Comparison of ENCODE assay signal across 10 mouse cellular contexts in genomic region chr2:111058586-111059261, GRCm38 (mm10). TPM values are rescaled to one million over a fixed set of nuclear protein-coding genes. Genes with fewer than 3 reads are reported as not detected.
DNase-seq lines count a peak whose midpoint lies in the region; ATAC-seq and TF ChIP-seq lines count a peak whose summit lies in the region.
"Had no signal": no experiment of that assay in that cellular context is flagged by ENCODE, and none has a peak within 500 bp of the region (broad histone marks: within the 10 kb centered on the region; RNA-seq: fewer than 3 reads in every experiment).

No protein-coding gene starts in this region.

- no peak overlapping the region for H3K27ac ChIP-seq in heart, adult 2 months

- no peaks in the 10 kb centered on the region for H3K4me1 ChIP-seq in heart, adult 2 months (ENCODE audit: control insufficient read depth, insufficient read depth, low read length)

- TF ChIP-seq EP300 in heart, adult 2 months (IDR thresholded peaks at IDR 0.05; ENCODE audit: insufficient read depth, low read depth, low read length), result no peak

- no peaks in the 10 kb centered on the region for H3K36me3 ChIP-seq in heart, adult 2 months (ENCODE audit: control insufficient read depth, insufficient read depth, low read length)

- 93% methylated on average over 1 of the region's 1 CpGs for WGBS in heart, adult 2 months

- H3K4me3 ChIP-seq in heart, adult 2 months, result no peak overlapping the region

- no peak for TF ChIP-seq POLR2A in heart, adult 2 months (IDR thresholded peaks at IDR 0.05; ENCODE audit: insufficient read depth, low read depth, low read length)

- H3K27me3 ChIP-seq in heart, adult 2 months (ENCODE audit: control insufficient read depth, insufficient read depth, low read length), result no peaks in the 10 kb centered on the region

- peak; percentile 89; the same call in 1 of the 2 replicates for ATAC-seq in common myeloid progenitor, adult 5-6 weeks (replicated peaks; ENCODE audit: low read depth, poor library complexity, severe bottlenecking)
- ATAC-seq in inflammation-experienced regulatory T-cells, adult 6 months, result peak; percentile 52
- ATAC-seq in megakaryocyte, adult 5-6 weeks (ENCODE audit: poor library complexity, severe bottlenecking), result peak; percentile 70

- no peak for DNase-seq in heart, adult 2 months
- DNase-seq in heart, postnatal 36 days, result no peak
- DNase-seq in ES-CJ7 (ENCODE audit: low read depth, low spot score), result peak; percentile 44
- DNase-seq in urinary bladder, adult 18-20 months (ENCODE audit: low spot score in 2 of 2), result no peak
- DNase-seq in thymus, adult 18-20 months, result no peak

- H3K79me2 ChIP-seq in heart, adult 2 months (replicated peaks; ENCODE audit: control insufficient read depth, insufficient read depth, low read length), result no peaks in the 10 kb centered on the region

- H3K9ac ChIP-seq in heart, adult 2 months (ENCODE audit: low read depth, low read length), result no peak overlapping the region

- TF ChIP-seq CTCF in heart, adult 2 months (IDR thresholded peaks at IDR 0.05), result peak; percentile 86

- intact Hi-C loops in heart, adult 2 months (cut with DNase I), result loop anchor here (5.0 to 10.0 kb wide), 2 partner anchors 394 to 831 kb away; no protein-coding TSS in a partner anchor
- intact Hi-C loops in heart, postnatal 36 days (cut with DNase I), result loop anchor here (5.0 kb wide), 2 partner anchors 396 to 831 kb away; no protein-coding TSS in a partner anchor

RNA-seq across cellular contexts. Expression of gene Gm13941, which starts 47.1 kb away (rescaled TPM):
- total RNA-seq in heart, adult 2 months (2021), result not detected
- not detected in 2 replicates for polyA plus RNA-seq in heart, adult 2 months (2012; rRNA removed)
- not detected for total RNA-seq in heart, postnatal 36 days (2021)
- total RNA-seq in common myeloid progenitor, adult 5-6 weeks (2017), result not detected in 2 replicates
- polyA plus RNA-seq in inflammation-experienced regulatory T-cells, adult 6 months (2017; shearing (Covaris generic)), result not detected
- not detected in 2 replicates for total RNA-seq in megakaryocyte, adult 5-6 weeks (2015)
- not detected in 2 replicates for total RNA-seq in megakaryocyte, adult 5-6 weeks (2017)
- total RNA-seq: heart, postnatal 14 days had no signal
- polyA plus RNA-seq: small intestine, adult 2 months had no signal
